Mouse (Mus musculus) brain, embryonic 14.5 days (tissue): Measurements from ENCODE around the gene Samd4. TPM values are rescaled to one million over a fixed set of nuclear protein-coding genes. Genes with fewer than 3 reads are reported as not detected.
"Not testable (repeated sequence)": the region's sequence is repeated elsewhere in the genome, so short reads cannot be mapped to it uniquely, and the experiment has no call there.

Experiments
- DNase-seq: peaks from one replicate; pipeline ENCODE4 v3.0.0-alpha.2; 2011; ENCODE audit warnings: low read depth
- CTCF ChIP-seq: fragments of 200-500 bp; IDR thresholded peaks from 2 replicates; pipeline ENCODE4 v1.5.1; 2012; ENCODE audit warnings: inconsistent platforms, mild to moderate bottlenecking, moderate library complexity, borderline replicate concordance; ENCODE audit not compliant: insufficient read depth, insufficient read length; ENCODE audit errors: extremely low read depth
- POLR2A ChIP-seq: fragments of 200-500 bp; IDR thresholded peaks from 2 replicates; pipeline ENCODE4 v1.6.1; 2012; ENCODE audit warnings: mild to moderate bottlenecking, inconsistent platforms, borderline replicate concordance; ENCODE audit not compliant: poor library complexity, insufficient read depth, insufficient read length, severe bottlenecking; ENCODE audit errors: extremely low read depth
- polyA plus RNA-seq: library from polyadenylated mRNA; depleted of rRNA; stranded (reverse); fragments of >200 nt; gene quantifications from 2 replicates; pipeline ENCODE4 v1.2.3, GENCODE M21; 2012

The Samd4 gene
- polyA plus RNA-seq, 1 experiment = 7.8 TPM

- DNase-seq = no peak
- TF ChIP-seq POLR2A (no peak), CTCF (no peak)
These were observed 205.1 kb downstream of the Samd4 start for GRCm38 (mm10) chr14:47087669-47088250.

DNA sequence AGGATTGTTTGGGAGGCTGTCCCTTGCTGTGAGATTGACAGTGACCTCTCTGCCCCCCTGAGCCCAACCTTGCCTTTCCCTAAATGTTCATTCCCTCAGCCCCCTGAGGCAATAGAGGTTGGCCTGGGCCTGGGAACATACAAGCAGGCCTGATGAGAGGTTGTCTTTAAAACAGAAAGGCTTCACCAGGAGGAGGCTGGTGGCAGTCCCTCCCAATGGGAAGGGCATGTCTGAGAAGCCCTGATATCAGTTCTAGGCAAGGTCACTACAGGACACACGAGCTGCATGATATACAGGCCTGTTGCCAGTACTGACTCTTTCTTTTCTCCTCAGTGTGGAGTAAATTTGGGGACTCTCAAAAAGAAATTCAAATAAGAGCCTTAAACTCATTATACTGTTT, 205.7 kb downstream of the Samd4 start:
- no peak for DNase-seq
- no peak for TF ChIP-seq POLR2A
- no peak for TF ChIP-seq CTCF

GRCm38 (mm10) chr14:47089153-47089552, 206.5 kb downstream of the Samd4 start:
- TF ChIP-seq CTCF (no peak), POLR2A (no peak)
- no peak for DNase-seq

DNA sequence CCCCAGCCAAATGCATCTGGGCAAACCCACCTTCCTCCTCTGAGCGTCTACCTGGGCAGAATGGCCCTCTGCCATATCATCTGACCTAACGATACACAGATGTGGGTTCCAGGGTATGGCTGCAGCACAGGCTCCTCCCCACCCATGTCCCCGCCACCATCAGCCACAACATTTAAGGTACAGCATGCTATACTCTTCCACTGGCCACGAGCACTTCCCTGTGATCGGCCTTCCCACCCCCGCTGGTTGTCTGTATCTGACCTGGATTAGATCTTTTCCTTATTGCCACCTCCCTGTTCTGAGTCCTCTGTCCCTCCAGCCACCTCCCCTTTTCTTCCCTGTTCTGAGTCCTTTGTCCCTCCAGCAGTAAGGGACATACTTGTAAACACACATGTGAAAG, 209.3 kb downstream of the Samd4 start:
- DNase-seq = no peak
- TF ChIP-seq POLR2A = no peak

DNA sequence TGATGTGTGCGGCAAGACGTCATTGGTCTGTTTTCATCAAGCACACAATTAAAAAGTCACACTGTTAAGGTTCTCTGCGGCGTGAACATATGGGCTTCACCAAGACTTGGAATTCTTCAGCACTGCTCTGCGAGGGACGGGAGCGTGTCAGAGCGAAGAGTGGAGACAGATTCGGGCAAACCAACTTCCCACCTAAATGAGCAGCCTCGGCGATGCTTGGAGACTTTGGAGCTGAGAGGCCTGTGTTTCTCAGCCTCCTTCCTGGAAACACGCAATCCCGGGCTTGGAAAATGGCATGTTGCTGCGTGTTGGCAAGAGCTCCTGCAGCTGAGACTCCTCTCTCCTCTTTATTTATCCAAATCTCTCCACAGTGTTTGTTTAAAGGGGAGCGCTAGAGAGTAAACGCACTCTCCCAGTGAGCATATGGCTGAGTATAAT, 210.7 kb downstream of the Samd4 start:
- TF ChIP-seq CTCF (no peak), POLR2A (no peak)
- peak; percentile 90 for DNase-seq

- TF ChIP-seq CTCF (no peak), POLR2A (no peak)
- DNase-seq = no peak
These were observed 212.4 kb downstream of the Samd4 start for GRCm38 (mm10) chr14:47095036-47095435.

DNA sequence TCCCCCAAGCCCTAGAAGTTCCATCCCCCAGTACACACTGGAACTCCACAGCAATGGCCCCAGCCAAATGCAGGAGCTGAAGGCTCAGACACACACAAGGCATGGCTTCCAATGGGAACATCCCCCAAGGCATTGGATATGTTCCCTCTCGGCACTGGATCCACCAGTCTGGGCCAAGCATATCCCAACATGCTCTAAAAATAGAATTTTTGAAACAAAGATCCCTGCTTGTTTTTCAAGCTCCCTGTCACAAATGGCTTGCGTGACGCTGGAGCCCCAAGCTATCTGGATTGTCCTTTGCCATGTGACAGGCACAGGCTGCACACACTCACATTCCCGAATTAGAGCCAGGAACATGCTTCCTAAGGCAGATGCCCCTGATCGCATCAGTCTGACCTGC, 213.7 kb downstream of the Samd4 start:
- peak; percentile 19 for DNase-seq
- TF ChIP-seq POLR2A = no peak
- TF ChIP-seq CTCF = no peak

GRCm38 (mm10) chr14:47104246-47105173, 221.9 kb downstream of the Samd4 start:
- no peak for DNase-seq
- TF ChIP-seq POLR2A (no peak), CTCF (no peak)

- no peak for DNase-seq
- TF ChIP-seq POLR2A (no peak), CTCF (no peak)
These were observed 222.5 kb downstream of the Samd4 start for GRCm38 (mm10) chr14:47105174-47105557.

GRCm38 (mm10) chr14:47105755-47106154, 223.1 kb downstream of the Samd4 start:
- no peak for TF ChIP-seq CTCF
- no peak for TF ChIP-seq POLR2A

DNA sequence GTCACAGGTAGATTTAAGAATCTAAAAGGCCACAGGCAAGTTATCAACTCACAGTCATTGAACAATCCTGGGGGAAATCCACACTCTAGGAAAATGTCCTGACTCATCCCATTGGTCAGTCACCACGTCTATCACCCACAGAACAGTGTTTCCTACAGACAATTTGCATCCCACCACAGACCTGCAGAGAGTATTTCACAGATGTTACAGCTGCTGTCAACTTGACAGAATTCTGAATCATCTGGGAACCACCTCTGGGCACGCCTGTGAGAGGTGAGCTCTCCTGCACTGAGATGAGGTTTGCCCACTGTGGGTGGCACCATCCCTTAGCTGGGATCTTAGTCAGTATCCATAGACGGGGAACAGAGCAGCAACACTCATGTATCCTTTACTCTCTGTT, 224.8 kb downstream of the Samd4 start:
- TF ChIP-seq POLR2A (no peak), CTCF (no peak)
- no peak for DNase-seq

More at GRCm38 (mm10) chr14:47105755-47106154, 223.1 kb downstream of the Samd4 start:
- DNase-seq = no peak

DNA sequence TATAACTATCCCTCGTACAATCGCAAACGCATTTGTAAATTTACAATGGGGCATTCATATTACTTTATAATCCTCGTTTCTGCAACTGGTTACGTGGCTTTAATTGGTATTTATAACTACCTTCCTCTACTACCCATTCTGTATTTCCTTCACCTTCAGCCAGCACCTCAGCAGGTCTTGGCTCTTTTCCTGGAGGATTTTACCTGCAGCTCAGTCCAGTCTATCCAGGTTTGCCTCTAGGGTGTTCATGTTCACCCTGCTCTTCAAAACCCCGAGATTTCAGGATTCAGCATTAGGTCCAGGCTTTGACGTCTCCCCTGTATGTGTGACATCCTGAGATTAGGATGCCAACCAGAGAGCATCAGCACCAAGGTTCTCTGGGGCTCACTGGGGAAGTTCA, 227.7 kb downstream of the Samd4 start:
- not testable (repeated sequence) for DNase-seq
